Mouse (Mus musculus) lung, embryonic 16.5 days (tissue): ENCODE measurements around the gene Scrn2. TPM values are rescaled to one million over a fixed set of nuclear protein-coding genes. Genes with fewer than 3 reads are reported as not detected.
A peak's percentile ranks its signal among the peaks of the same experiment; 100 is the strongest.

ENCODE experiments used
- ATAC-seq: fragments of 200-750 bp; cut with Nextera tagmentation; 2 replicates; pipeline ENCODE4 v1.8.0; 2017; ENCODE audit warnings: low read depth, mild to moderate bottlenecking, moderate library complexity
- H3K27ac ChIP-seq: fragments of 300-500 bp; sonication (generic); 2 replicates; pipeline ENCODE4 v1.5.1; 2014; ENCODE audit warnings: mild to moderate bottlenecking, control low read depth, low read length
- H3K27me3 ChIP-seq: fragments of 300-500 bp; sonication (generic); 2 replicates; pipeline ENCODE4 v1.6.1; 2014; ENCODE audit warnings: low read depth, low read length, mixed read lengths; ENCODE audit not compliant: control insufficient read depth, insufficient read depth
- H3K36me3 ChIP-seq: fragments of 300-500 bp; sonication (generic); 2 replicates; pipeline ENCODE4 v1.6.1; 2014; ENCODE audit warnings: low read length; ENCODE audit not compliant: control insufficient read depth, insufficient read depth
- H3K4me1 ChIP-seq: fragments of 300-500 bp; sonication (generic); replicated peaks from 2 replicates; pipeline ENCODE4 v1.6.1; 2014; ENCODE audit warnings: low read length, mixed read lengths; ENCODE audit not compliant: control insufficient read depth, insufficient read depth
- H3K4me2 ChIP-seq: fragments of 300-500 bp; sonication (generic); 2 replicates; pipeline ENCODE4 v1.6.1; 2014; ENCODE audit warnings: low read depth, low read length, control low read depth
- H3K4me3 ChIP-seq: fragments of 300-500 bp; sonication (generic); 2 replicates; pipeline ENCODE4 v1.5.1; 2014; ENCODE audit warnings: mild to moderate bottlenecking, low read length, control low read depth
- H3K9ac ChIP-seq: fragments of 300-500 bp; sonication (generic); 2 replicates; pipeline ENCODE4 v1.6.1; 2014; ENCODE audit warnings: low read length, control low read depth
- H3K9me3 ChIP-seq: fragments of 300-500 bp; sonication (generic); 2 replicates; pipeline ENCODE4 v1.6.1; 2016; ENCODE audit warnings: low read length; ENCODE audit not compliant: control insufficient read depth
- WGBS: fragments of 180-500 bp; shearing (Covaris S2); extraction: QIAGEN DNeasy Blood & Tissue Kit; methylation state at CpG from one replicate; pipeline ENCODE4 v1.1.7; 2014; 5-methylcytosine and 5-hydroxymethylcytosine counted together
- polyA plus RNA-seq: library from polyadenylated mRNA; unstranded; fragments of >200 nt; fragmentation: Nextera tagmentation; extraction: Ambion mirVana; gene quantifications from 2 replicates; pipeline ENCODE4 v1.2.1, GENCODE M21; 2015

Gene Scrn2
- polyA plus RNA-seq, 1 experiment from 2014 or later, result 29.7 TPM

GRCm38 (mm10) chr11:97013121-97013670 lies 16.5 kb upstream of the Scrn2 start, which contains the start of gene Sp6:
Gene Sp6, plus strand, starts transcription at chr11:97013394.
- Histone ChIP-seq H3K4me2 (no peak within 1 kb of the TSS), H3K9ac (no peak within 1 kb of the TSS), H3K27ac (no peak within 1 kb of the TSS), H3K4me1 (peaks cover 8% of the 10 kb centered on the region), H3K27me3 (peaks cover 28% of the 10 kb centered on the region), H3K4me3 (no peak within 1 kb of the TSS), H3K36me3 (no peaks in the 10 kb centered on the region), H3K9me3 (no peaks in the 10 kb centered on the region)
- ATAC-seq, result peak; percentile 17; the same call in 1 of the 2 replicates
- 27% methylated on average over 8 of the region's 8 CpGs for WGBS

GRCm38 (mm10) chr11:97017696-97018582 lies 11.8 kb upstream of the Scrn2 start:
- H3K36me3 ChIP-seq, result no peaks in the 10 kb centered on the region
- peaks cover 31% of the 10 kb centered on the region for H3K4me1 ChIP-seq
- peak overlapping the region; percentile 75 for H3K4me2 ChIP-seq
- peak overlapping the region; percentile 42 for H3K9ac ChIP-seq
- peak overlapping the region; percentile 48 for H3K4me3 ChIP-seq
- ATAC-seq, result no peak; the same call in 1 of the 2 replicates
- 2% methylated on average over 36 of the region's 36 CpGs for WGBS
- peaks cover 68% of the 10 kb centered on the region for H3K27me3 ChIP-seq
- H3K9me3 ChIP-seq, result no peaks in the 10 kb centered on the region
- H3K27ac ChIP-seq, result no peak overlapping the region

GRCm38 (mm10) chr11:97018583-97019344 lies 11.0 kb upstream of the Scrn2 start:
- Histone ChIP-seq H3K36me3 (no peaks in the 10 kb centered on the region), H3K27ac (no peak overlapping the region), H3K4me2 (peak overlapping the region; percentile 75), H3K9me3 (no peaks in the 10 kb centered on the region), H3K9ac (peak overlapping the region; percentile 42), H3K4me1 (peaks cover 28% of the 10 kb centered on the region), H3K4me3 (peak overlapping the region; percentile 48), H3K27me3 (peaks cover 76% of the 10 kb centered on the region)
- peak; percentile 30 for ATAC-seq
- WGBS, result 3% methylated on average over 59 of the region's 68 CpGs

- no peak overlapping the region for H3K9ac ChIP-seq
- ATAC-seq, result no peak
- H3K4me1 ChIP-seq, result peaks cover 28% of the 10 kb centered on the region
- no peak overlapping the region for H3K27ac ChIP-seq
- no peaks in the 10 kb centered on the region for H3K36me3 ChIP-seq
- peak overlapping the region; percentile 75 for H3K4me2 ChIP-seq
- H3K27me3 ChIP-seq, result peaks cover 79% of the 10 kb centered on the region
- no peaks in the 10 kb centered on the region for H3K9me3 ChIP-seq
- 11% methylated on average over 13 of the region's 13 CpGs for WGBS
- H3K4me3 ChIP-seq, result peak overlapping the region; percentile 48
Measured at GRCm38 (mm10) chr11:97019345-97019708, 10.4 kb upstream of the Scrn2 start.

GRCm38 (mm10) chr11:97021121-97021765 lies 8.5 kb upstream of the Scrn2 start:
- ATAC-seq, result no peak
- H3K27me3 ChIP-seq, result peaks cover 71% of the 10 kb centered on the region
- no peak overlapping the region for H3K27ac ChIP-seq
- H3K9me3 ChIP-seq, result no peaks in the 10 kb centered on the region
- H3K4me2 ChIP-seq, result peak overlapping the region; percentile 97
- 2% methylated on average over 27 of the region's 27 CpGs for WGBS
- H3K9ac ChIP-seq, result peak overlapping the region; percentile 73
- H3K36me3 ChIP-seq, result no peaks in the 10 kb centered on the region
- H3K4me3 ChIP-seq, result peak overlapping the region; percentile 61
- peaks cover 34% of the 10 kb centered on the region for H3K4me1 ChIP-seq

- H3K9me3 ChIP-seq, result no peaks in the 10 kb centered on the region
- peaks cover 64% of the 10 kb centered on the region for H3K27me3 ChIP-seq
- 2% methylated on average over 50 of the region's 50 CpGs for WGBS
- H3K4me2 ChIP-seq, result peak overlapping the region; percentile 97
- no peaks in the 10 kb centered on the region for H3K36me3 ChIP-seq
- no peak overlapping the region for H3K27ac ChIP-seq
- H3K4me3 ChIP-seq, result peak overlapping the region; percentile 61
- H3K4me1 ChIP-seq, result peaks cover 34% of the 10 kb centered on the region
- peak; percentile 37; the same call in 1 of the 2 replicates for ATAC-seq
- H3K9ac ChIP-seq, result peak overlapping the region; percentile 73
Measured at GRCm38 (mm10) chr11:97021873-97022484, 7.8 kb upstream of the Scrn2 start.

- Histone ChIP-seq H3K4me1 (peaks cover 20% of the 10 kb centered on the region), H3K36me3 (no peaks in the 10 kb centered on the region), H3K9me3 (no peaks in the 10 kb centered on the region), H3K9ac (no peak overlapping the region; the same call in 1 of the 2 replicates), H3K4me2 (no peak overlapping the region), H3K4me3 (no peak overlapping the region), H3K27ac (no peak overlapping the region; the same call in 1 of the 2 replicates), H3K27me3 (peaks cover 38% of the 10 kb centered on the region)
- no peak for ATAC-seq
- 38% methylated on average over 10 of the region's 10 CpGs for whole genome bisulfite sequencing
Measured at GRCm38 (mm10) chr11:97024977-97025376, 4.8 kb upstream of the Scrn2 start.

GRCm38 (mm10) chr11:97025721-97026344 lies 3.9 kb upstream of the Scrn2 start:
- H3K27ac ChIP-seq, result peak overlapping the region; percentile 82
- peak overlapping the region; percentile 50 for H3K4me2 ChIP-seq
- H3K4me1 ChIP-seq, result peaks cover 25% of the 10 kb centered on the region
- WGBS, result 3% methylated on average over 17 of the region's 17 CpGs
- H3K9ac ChIP-seq, result peak overlapping the region; percentile 61
- H3K4me3 ChIP-seq, result peak overlapping the region; percentile 40
- ATAC-seq, result peak; percentile 63
- H3K9me3 ChIP-seq, result no peaks in the 10 kb centered on the region
- peaks cover 30% of the 10 kb centered on the region for H3K27me3 ChIP-seq
- no peaks in the 10 kb centered on the region for H3K36me3 ChIP-seq
